Mouse (Mus musculus) myocyte (in vitro differentiated cells): ENCODE measurements around the gene Krt87. TPM values are rescaled to one million over a fixed set of nuclear protein-coding genes. Genes with fewer than 3 reads are reported as not detected.

Experiments used
- H3K27me3 ChIP-seq: one replicate; pipeline ENCODE4 v1.6.1; 2011; ENCODE audit not compliant: control insufficient read depth, insufficient read depth, insufficient read length
- H3K36me3 ChIP-seq: one replicate; pipeline ENCODE4 v1.6.1; 2011; ENCODE audit not compliant: control insufficient read depth, insufficient read depth
- H3K4me2 ChIP-seq: one replicate; pipeline ENCODE4 v1.6.1; 2011; ENCODE audit warnings: low read depth, control low read depth
- H3K4me3 ChIP-seq: one replicate; pipeline ENCODE4 v1.5.1; 2011; ENCODE audit warnings: mild to moderate bottlenecking, control low read depth, moderate library complexity
- H3K79me2 ChIP-seq: one replicate; pipeline ENCODE4 v1.6.1; 2011; ENCODE audit not compliant: control insufficient read depth, insufficient read depth
- H3ac ChIP-seq: one replicate; pipeline ENCODE4 v1.6.1; 2011; ENCODE audit not compliant: control insufficient read depth, insufficient read length
- CEBPB ChIP-seq: IDR thresholded peaks from 2 replicates; pipeline ENCODE4 v1.6.1; 2011; ENCODE audit warnings: mild to moderate bottlenecking, moderate library complexity; ENCODE audit not compliant: poor library complexity, insufficient read depth, severe bottlenecking
- E2F4 ChIP-seq: IDR thresholded peaks from one replicate; pipeline ENCODE4 v1.6.1; 2011; ENCODE audit warnings: mild to moderate bottlenecking, control low read depth, moderate library complexity; ENCODE audit not compliant: insufficient read depth
- MAX ChIP-seq: IDR thresholded peaks from one replicate; pipeline ENCODE4 v1.6.1; 2011; ENCODE audit warnings: low read depth, mild to moderate bottlenecking, control low read depth
- MYOD1 ChIP-seq, 3 experiments: IDR thresholded peaks; one replicate each; pipeline ENCODE4 v1.6.1; 2011; ENCODE audit warnings: control low read depth in 2 of 3, low read depth in 2 of 3, mild to moderate bottlenecking in 2 of 3, moderate library complexity in 1 of 3; ENCODE audit not compliant: insufficient read length in 2 of 3, control insufficient read depth in 1 of 3
- MYOG ChIP-seq, 3 experiments: IDR thresholded peaks; one replicate each; pipeline ENCODE4 v1.6.1; 2011; ENCODE audit warnings: control low read depth in 2 of 3, low read depth in 2 of 3, mild to moderate bottlenecking in 2 of 3; ENCODE audit not compliant: insufficient read length in 2 of 3, control insufficient read depth in 1 of 3, insufficient read depth in 1 of 3
- POLR2A ChIP-seq: IDR thresholded peaks from one replicate; pipeline ENCODE4 v1.6.1; 2011; ENCODE audit warnings: low read depth, mild to moderate bottlenecking, control low read depth, moderate library complexity; ENCODE audit not compliant: insufficient read length
- POLR2AphosphoS2 ChIP-seq: IDR thresholded peaks from one replicate; pipeline ENCODE4 v1.6.1; 2011; ENCODE audit warnings: low read depth, control low read depth; ENCODE audit not compliant: insufficient read length
- REST ChIP-seq: IDR thresholded peaks from one replicate; pipeline ENCODE4 v1.6.1; 2011; ENCODE audit warnings: mild to moderate bottlenecking, control low read depth, moderate library complexity; ENCODE audit not compliant: insufficient read depth, insufficient read length
- SRF ChIP-seq: IDR thresholded peaks from one replicate; pipeline ENCODE4 v1.6.1; 2011; ENCODE audit warnings: low read depth; ENCODE audit not compliant: control insufficient read depth, insufficient read length
- TCF12 ChIP-seq: IDR thresholded peaks from one replicate; pipeline ENCODE4 v1.6.1; 2011; ENCODE audit warnings: mild to moderate bottlenecking, control low read depth; ENCODE audit not compliant: poor library complexity, insufficient read depth, severe bottlenecking
- TCF3 ChIP-seq: IDR thresholded peaks from one replicate; pipeline ENCODE4 v1.6.1; 2011; ENCODE audit warnings: low read depth, control low read depth; ENCODE audit not compliant: insufficient read length
- USF1 ChIP-seq: IDR thresholded peaks from one replicate; pipeline ENCODE4 v1.6.1; 2011; ENCODE audit warnings: low read depth, mild to moderate bottlenecking, control low read depth, moderate library complexity
- polyA plus RNA-seq: library from polyadenylated mRNA; unstranded; fragments of >200 nt; fragmentation: generic; extraction: Trizol; gene quantifications from one replicate; pipeline ENCODE4 v1.2.1, GENCODE M21; 2012; ENCODE audit warnings: missing spikeins

Gene Krt87
- polyA plus RNA-seq, 1 experiment = not detected

GRCm38 (mm10) chr15:101414807-101415565 lies 23.6 kb downstream of the Krt87 start:
- Histone ChIP-seq H3K36me3 (no peaks in the 10 kb centered on the region), H3K27me3 (peaks cover 63% of the 10 kb centered on the region), H3K79me2 (no peaks in the 10 kb centered on the region), H3ac (no peak overlapping the region), H3K4me3 (no peak overlapping the region), H3K4me2 (no peak overlapping the region)
- no peak for TF ChIP-seq MYOG (IDR thresholded peaks at IDR 0.05; ENCODE audit: control insufficient read depth in 1 of 3, insufficient read depth in 1 of 3, insufficient read length in 2 of 3, low read depth in 2 of 3)
- TF ChIP-seq POLR2A = no peak
- TF ChIP-seq CEBPB = no peak
- no peak for TF ChIP-seq TCF12
- TF ChIP-seq POLR2AphosphoS2 = no peak
- no peak for TF ChIP-seq REST
- TF ChIP-seq TCF3 = no peak
- TF ChIP-seq MYOD1 (IDR thresholded peaks at IDR 0.05; ENCODE audit: control insufficient read depth in 1 of 3, insufficient read length in 2 of 3, low read depth in 2 of 3) = no peak
- no peak for TF ChIP-seq SRF
- no peak for TF ChIP-seq USF1
- TF ChIP-seq E2F4 = no peak
- TF ChIP-seq MAX = no peak

GRCm38 (mm10) chr15:101413916-101414635 lies 24.5 kb downstream of the Krt87 start:
- H3K36me3 ChIP-seq = no peaks in the 10 kb centered on the region
- no peak overlapping the region for H3K4me3 ChIP-seq
- H3K27me3 ChIP-seq = peaks cover 68% of the 10 kb centered on the region
- H3K4me2 ChIP-seq = no peak overlapping the region
- TF ChIP-seq TCF3 (no peak), MYOG (IDR thresholded peaks at IDR 0.05; ENCODE audit: control insufficient read depth in 1 of 3, insufficient read depth in 1 of 3, insufficient read length in 2 of 3, low read depth in 2 of 3) (no peak), REST (no peak), MYOD1 (IDR thresholded peaks at IDR 0.05; ENCODE audit: control insufficient read depth in 1 of 3, insufficient read length in 2 of 3, low read depth in 2 of 3) (no peak), SRF (no peak), POLR2A (no peak), POLR2AphosphoS2 (no peak), CEBPB (no peak), TCF12 (no peak), USF1 (no peak), E2F4 (no peak), MAX (no peak)
- no peak overlapping the region for H3ac ChIP-seq
- H3K79me2 ChIP-seq = no peaks in the 10 kb centered on the region

GRCm38 (mm10) chr15:101412188-101412587 lies 26.4 kb downstream of the Krt87 start:
- Histone ChIP-seq H3K4me2 (no peak overlapping the region), H3K4me3 (no peak overlapping the region), H3K36me3 (no peaks in the 10 kb centered on the region), H3K27me3 (peaks cover 70% of the 10 kb centered on the region), H3ac (no peak overlapping the region), H3K79me2 (no peaks in the 10 kb centered on the region)
- TF ChIP-seq MAX = no peak
- no peak for TF ChIP-seq TCF12

DNA sequence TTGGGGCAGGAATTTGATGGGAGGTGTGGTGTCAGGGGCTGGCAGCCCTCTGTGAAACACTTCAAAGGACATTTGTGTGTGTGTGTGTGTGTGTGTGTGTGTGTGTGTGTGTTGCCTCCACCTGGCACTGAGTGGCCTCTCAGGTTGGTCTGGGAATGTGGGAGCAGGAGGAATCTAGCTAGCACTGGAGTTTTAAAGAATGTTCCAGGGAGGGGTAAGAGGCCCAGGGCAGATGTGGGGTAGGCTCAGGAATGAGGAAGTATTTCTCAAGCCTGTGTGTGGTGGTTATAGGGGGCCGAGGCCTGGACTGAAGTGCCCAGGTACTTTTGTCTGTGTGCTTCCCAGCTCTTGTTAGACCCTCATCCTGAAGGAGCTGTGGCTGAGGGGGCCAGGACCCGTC lies 27.8 kb downstream of the Krt87 start, which contains the start of gene Krt7:
Krt7 (plus strand) TSS at position 269 of the 400 bp plus-strand sequence.
- Histone ChIP-seq H3ac (no peak within 1 kb of the TSS), H3K4me3 (no peak within 1 kb of the TSS), H3K27me3 (peaks cover 79% of the 10 kb centered on the region), H3K4me2 (no peak within 1 kb of the TSS), H3K79me2 (no peaks in the 10 kb centered on the region), H3K36me3 (no peaks in the 10 kb centered on the region)
- no peak for TF ChIP-seq REST
- TF ChIP-seq USF1 = no peak
- no peak for TF ChIP-seq MYOD1 (IDR thresholded peaks at IDR 0.05; ENCODE audit: control insufficient read depth in 1 of 3, insufficient read length in 2 of 3, low read depth in 2 of 3)
- no peak for TF ChIP-seq TCF12
- TF ChIP-seq CEBPB = no peak
- no peak for TF ChIP-seq POLR2AphosphoS2

DNA sequence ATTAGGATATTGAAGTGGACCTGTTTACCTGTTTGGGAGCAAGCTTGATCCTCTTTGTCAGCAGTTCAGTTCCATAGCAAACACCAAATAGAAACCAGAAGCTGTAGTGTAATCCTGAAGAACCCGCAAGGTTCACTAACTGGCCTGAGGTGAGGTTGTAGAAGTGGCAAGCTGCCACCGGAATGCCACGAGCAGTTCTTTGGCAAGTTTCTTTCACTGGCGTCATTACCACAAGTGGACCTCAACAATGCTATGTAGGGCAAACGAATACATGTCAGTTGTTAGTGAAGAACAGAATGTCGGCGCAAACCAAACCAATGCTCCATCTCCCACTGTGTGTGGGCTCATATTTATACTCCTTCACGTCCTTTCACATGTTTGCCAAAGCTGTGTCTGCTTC lies 40.3 kb downstream of the Krt87 start:
- Histone ChIP-seq H3K4me2 (no peak overlapping the region), H3K36me3 (no peaks in the 10 kb centered on the region), H3K79me2 (no peaks in the 10 kb centered on the region), H3ac (no peak overlapping the region), H3K4me3 (no peak overlapping the region), H3K27me3 (peaks cover 18% of the 10 kb centered on the region)
- no peak for TF ChIP-seq MYOD1 (IDR thresholded peaks at IDR 0.05; ENCODE audit: control insufficient read depth in 1 of 3, insufficient read length in 2 of 3, low read depth in 2 of 3)
- TF ChIP-seq TCF3 = no peak
- TF ChIP-seq MAX = no peak
- no peak for TF ChIP-seq CEBPB
- no peak for TF ChIP-seq TCF12
- TF ChIP-seq POLR2A = no peak
- no peak for TF ChIP-seq E2F4
- TF ChIP-seq USF1 = no peak
- TF ChIP-seq SRF = no peak
- TF ChIP-seq POLR2AphosphoS2 = no peak
- no peak for TF ChIP-seq MYOG (IDR thresholded peaks at IDR 0.05; ENCODE audit: control insufficient read depth in 1 of 3, insufficient read depth in 1 of 3, insufficient read length in 2 of 3, low read depth in 2 of 3)
- TF ChIP-seq REST = no peak
